ENCODE assay signal across 8 mouse cellular contexts in the genomic region with DNA sequence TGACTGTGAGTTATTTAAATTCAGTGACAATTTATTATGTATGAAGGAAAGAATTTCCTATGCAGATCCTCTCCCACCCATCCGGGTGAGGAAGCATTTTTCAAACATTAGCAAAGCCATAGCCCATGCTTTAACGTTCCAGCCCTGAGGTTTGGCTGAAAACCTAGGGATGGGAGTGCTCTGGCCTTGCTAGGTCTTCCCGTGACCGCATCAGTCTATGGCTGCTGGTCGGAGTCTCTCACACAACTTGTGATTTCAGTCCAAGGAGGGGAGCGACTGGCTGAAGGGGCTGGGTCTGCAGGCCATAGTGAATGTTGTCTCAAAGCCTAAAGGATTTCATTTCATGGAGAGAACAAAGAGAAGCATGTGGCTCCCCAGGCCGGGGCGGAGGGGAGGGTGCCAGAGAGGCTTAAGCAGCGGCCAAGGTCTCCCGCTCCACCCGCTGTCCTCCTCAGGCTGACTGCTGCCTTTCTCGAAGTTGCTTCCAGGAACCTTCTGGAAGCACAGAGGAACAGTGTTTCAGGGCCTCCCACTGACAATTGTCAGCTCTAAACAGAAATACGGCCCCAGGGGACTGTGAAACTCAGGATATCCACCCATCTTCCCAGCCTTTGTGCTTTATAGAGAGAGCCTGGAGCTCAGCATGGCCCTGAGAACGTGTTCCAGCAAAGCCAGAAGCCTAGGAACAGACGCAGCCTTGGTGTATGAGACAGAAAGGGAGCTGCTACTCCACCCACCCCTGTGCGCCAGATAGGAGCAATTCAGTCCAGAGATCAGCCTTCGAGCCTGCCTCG. TPM values are rescaled to one million over a fixed set of nuclear protein-coding genes. Genes with fewer than 3 reads are reported as not detected.
A peak's percentile ranks its signal among the peaks of the same experiment; 100 is the strongest.
DNase-seq lines count a peak whose midpoint lies in the region; ATAC-seq and TF ChIP-seq lines count a peak whose summit lies in the region.
"Had no signal": no experiment of that assay in that cellular context is flagged by ENCODE, and none has a peak within 500 bp of the region (broad histone marks: within the 10 kb centered on the region; RNA-seq: fewer than 3 reads in every experiment).

No protein-coding gene starts in this region.

- no peak overlapping the region for H3K27ac ChIP-seq in liver, embryonic 11.5 days (ENCODE audit: low read depth, low read length)
- peak overlapping the region; percentile 69 for H3K27ac ChIP-seq in neural tube, embryonic 13.5 days (replicated peaks)

- ATAC-seq in erythroid progenitor cell, adult 5-6 weeks (replicated peaks; ENCODE audit: low FRiP score, poor library complexity, severe bottlenecking): peak; percentile 71
- peak; percentile 48; the same call in 1 of the 2 replicates for ATAC-seq in liver, embryonic 11.5 days (replicated peaks; ENCODE audit: low FRiP score)
- ATAC-seq in neural tube, embryonic 13.5 days (ENCODE audit: low read depth): 0 out of 2 replicates have a peak, but pooled peaks have one; percentile 38

- no peaks in the 10 kb centered on the region for H3K9me3 ChIP-seq in E14TG2a.4 (ENCODE audit: low read length)
- H3K9me3 ChIP-seq in liver, embryonic 11.5 days (ENCODE audit: control insufficient read depth, low read length): no peaks in the 10 kb centered on the region
- H3K9me3 ChIP-seq in neural tube, embryonic 13.5 days: no peaks in the 10 kb centered on the region
- H3K9me3 ChIP-seq: megakaryocyte, embryonic 14.5 days had no signal

- no peak overlapping the region for H3K9ac ChIP-seq in liver, embryonic 11.5 days (ENCODE audit: low read depth, low read length)
- peak overlapping the region; percentile 53; the same call in 1 of the 2 replicates for H3K9ac ChIP-seq in neural tube, embryonic 13.5 days

- H3K36me3 ChIP-seq in E14TG2a.4 (ENCODE audit: insufficient read depth, low read length): no peaks in the 10 kb centered on the region
- no peaks in the 10 kb centered on the region for H3K36me3 ChIP-seq in liver, embryonic 11.5 days (ENCODE audit: control insufficient read depth, insufficient read depth, low read length)
- H3K36me3 ChIP-seq in neural tube, embryonic 13.5 days: no peaks in the 10 kb centered on the region

- peak; percentile 84 for DNase-seq in Muller cell, postnatal 12 days (ENCODE audit: inconsistent ontology term)
- peak; percentile 47 for DNase-seq in heart, postnatal 25 days (ENCODE audit: low spot score)
- DNase-seq in liver, embryonic 11.5 days (ENCODE audit: low spot score): no peak
- no peak for DNase-seq in left cerebral cortex, adult 18-20 months (ENCODE audit: low spot score in 2 of 2)

- H3K4me3 ChIP-seq in E14TG2a.4 (replicated peaks; ENCODE audit: low read length): 0 out of 2 replicates have a peak overlapping the region, but pooled peaks have one; percentile 13
- no peak overlapping the region for H3K4me3 ChIP-seq in liver, embryonic 11.5 days (ENCODE audit: low read depth, low read length)
- no peak overlapping the region for H3K4me3 ChIP-seq in neural tube, embryonic 13.5 days
- H3K4me3 ChIP-seq: megakaryocyte, embryonic 14.5 days had no signal

- no peak for TF ChIP-seq CTCF in E14TG2a.4 (conservative IDR thresholded peaks at IDR 0.05; ENCODE audit: low read length)

- peaks cover 39% of the 10 kb centered on the region for H3K27me3 ChIP-seq in E14TG2a.4 (ENCODE audit: insufficient read depth, low read length)
- H3K27me3 ChIP-seq in liver, embryonic 11.5 days (replicated peaks; ENCODE audit: control insufficient read depth, insufficient read depth, low read length): no peaks in the 10 kb centered on the region
- H3K27me3 ChIP-seq in neural tube, embryonic 13.5 days: no peaks in the 10 kb centered on the region

- 76% methylated on average over 18 of the region's 18 CpGs for WGBS in liver, embryonic 11.5 days
- 37% methylated on average over 18 of the region's 18 CpGs for WGBS in neural tube, embryonic 13.5 days

- peaks cover 52% of the 10 kb centered on the region for H3K4me1 ChIP-seq in E14TG2a.4 (replicated peaks; ENCODE audit: low read depth, low read length)
- peaks cover 8% of the 10 kb centered on the region for H3K4me1 ChIP-seq in liver, embryonic 11.5 days (replicated peaks; ENCODE audit: control insufficient read depth, insufficient read depth, low read length)
- peaks cover 34% of the 10 kb centered on the region for H3K4me1 ChIP-seq in neural tube, embryonic 13.5 days (replicated peaks)

- H3K4me2 ChIP-seq in liver, embryonic 11.5 days: no peak overlapping the region
- H3K4me2 ChIP-seq in neural tube, embryonic 13.5 days: no peak overlapping the region

- intact Hi-C loops in heart, postnatal 25 days (cut with DNase I): loop anchor here (1.0 kb wide), 1 partner anchor 38 kb away; no protein-coding TSS in a partner anchor

RNA-seq across cellular contexts. Expression of a gene that starts 38.6 kb away (rescaled TPM):
- not detected in 2 replicates for total RNA-seq in erythroid progenitor cell, adult 5-6 weeks (2015; ENCODE audit: low replicate concordance)
- not detected in 2 replicates for total RNA-seq in erythroid progenitor cell, adult 5-6 weeks (2017; ENCODE audit: low replicate concordance)
- 1 to 10 TPM in 1 of 2 experiments, under 1 TPM in 1; 0.99 to 2.1 TPM for total RNA-seq in heart, postnatal 25 days (2021)
- polyA plus RNA-seq in liver, embryonic 11.5 days (2014; fragmentation: Nextera tagmentation; extraction: Ambion mirVana): not detected in 2 replicates
- polyA plus RNA-seq in neural tube, embryonic 13.5 days (2015; fragmentation: Nextera tagmentation; extraction: Ambion mirVana): not detected in 2 replicates
- under 1 TPM; 0.81 to 0.82 TPM for total RNA-seq in left cerebral cortex, adult 18-20 months (2021)

RNA-seq across cellular contexts. Expression of a gene that starts 42.1 kb away (rescaled TPM):
- total RNA-seq in erythroid progenitor cell, adult 5-6 weeks (2015; ENCODE audit: low replicate concordance): 20.5 and 23.1 TPM in 2 replicates
- 39.3 and 75.2 TPM in 2 replicates for total RNA-seq in erythroid progenitor cell, adult 5-6 weeks (2017; ENCODE audit: low replicate concordance)
- 10 to 100 TPM; 11.2 to 11.9 TPM for total RNA-seq in heart, postnatal 25 days (2021)
- polyA plus RNA-seq in liver, embryonic 11.5 days (2014; fragmentation: Nextera tagmentation; extraction: Ambion mirVana): 40.0 and 44.4 TPM in 2 replicates
- 12.0 and 14.3 TPM in 2 replicates for polyA plus RNA-seq in neural tube, embryonic 13.5 days (2015; fragmentation: Nextera tagmentation; extraction: Ambion mirVana)
- 10 to 100 TPM; 12.3 to 12.8 TPM for total RNA-seq in left cerebral cortex, adult 18-20 months (2021)

RNA-seq across cellular contexts. Expression of a gene that starts 50.9 kb away (rescaled TPM):
- total RNA-seq in erythroid progenitor cell, adult 5-6 weeks (2015; ENCODE audit: low replicate concordance): 24.9 and 33.5 TPM in 2 replicates
- 38.4 and 38.9 TPM in 2 replicates for total RNA-seq in erythroid progenitor cell, adult 5-6 weeks (2017; ENCODE audit: low replicate concordance)
- total RNA-seq in heart, postnatal 25 days (2021): 10 to 100 TPM; 35.8 to 37.9 TPM
- 8.7 and 9.7 TPM in 2 replicates for polyA plus RNA-seq in liver, embryonic 11.5 days (2014; fragmentation: Nextera tagmentation; extraction: Ambion mirVana)
- polyA plus RNA-seq in neural tube, embryonic 13.5 days (2015; fragmentation: Nextera tagmentation; extraction: Ambion mirVana): 10.8 and 11.2 TPM in 2 replicates
- total RNA-seq in left cerebral cortex, adult 18-20 months (2021): 10 to 100 TPM; 18.2 to 21.3 TPM

Comparison
In these comparisons a context has a peak if more than half of its experiments do, and no peak if none do; other contexts are left out.
1. DNase-seq: peak in Muller cell, postnatal 12 days (single experiment) and heart, postnatal 25 days (single experiment); none in liver, embryonic 11.5 days (single experiment) and left cerebral cortex, adult 18-20 months (0 of 2).
2. Peak in every context shown above with its lines, with median percentiles within 50 percentile points of each other: ATAC-seq.